Mouse (Mus musculus): ENCODE results near the gene Zfp706. TPM values are rescaled to one million over a fixed set of nuclear protein-coding genes. Genes with fewer than 3 reads are reported as not detected.

Gene Zfp706
- polyA plus RNA-seq, 1 experiment, result 184 TPM

DNA sequence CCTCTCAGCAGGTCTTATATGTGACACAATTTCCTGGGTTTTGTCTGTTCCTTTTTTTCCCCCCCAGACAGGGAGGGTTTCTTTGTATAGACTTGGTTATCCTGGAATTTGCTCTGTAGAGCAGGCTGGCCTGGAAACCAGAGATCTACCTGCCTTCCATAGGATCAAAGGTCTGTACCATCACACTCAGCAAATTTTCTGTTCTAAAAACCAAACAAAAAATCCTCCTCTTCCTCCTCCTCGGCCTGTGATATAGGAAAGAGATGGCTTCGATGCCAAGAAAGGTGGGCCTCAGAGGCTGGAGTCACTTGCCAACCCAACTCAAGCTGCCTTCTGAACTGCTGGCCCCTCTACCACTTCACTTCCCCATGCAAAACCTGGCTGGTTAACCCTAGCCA is 18.9 kb downstream of the Zfp706 start:
- TF ChIP-seq MAX (IDR thresholded peaks at IDR 0.05), result no peak
- no peak for TF ChIP-seq CTCF (IDR thresholded peaks at IDR 0.05; ENCODE audit: control insufficient read depth, insufficient read depth, insufficient read length)
- no peak for TF ChIP-seq FOSL1 (IDR thresholded peaks at IDR 0.05; ENCODE audit: insufficient read depth, low read length, poor library complexity, severe bottlenecking)
- H3K27me3 ChIP-seq (ENCODE audit: control insufficient read depth, insufficient read depth, insufficient read length), result no peaks in the 10 kb centered on the region
- H3K36me3 ChIP-seq (ENCODE audit: control insufficient read depth, insufficient read depth), result peaks cover 35% of the 10 kb centered on the region
- no peaks in the 10 kb centered on the region for H3K79me3 ChIP-seq (ENCODE audit: low read depth)
- no peak overlapping the region for H3K4me3 ChIP-seq (ENCODE audit: insufficient read depth, poor library complexity, severe bottlenecking)
- H3K79me2 ChIP-seq (ENCODE audit: control insufficient read depth, insufficient read depth), result no peaks in the 10 kb centered on the region
- no peak overlapping the region for H3ac ChIP-seq (ENCODE audit: control insufficient read depth, insufficient read length, low read depth)

DNA sequence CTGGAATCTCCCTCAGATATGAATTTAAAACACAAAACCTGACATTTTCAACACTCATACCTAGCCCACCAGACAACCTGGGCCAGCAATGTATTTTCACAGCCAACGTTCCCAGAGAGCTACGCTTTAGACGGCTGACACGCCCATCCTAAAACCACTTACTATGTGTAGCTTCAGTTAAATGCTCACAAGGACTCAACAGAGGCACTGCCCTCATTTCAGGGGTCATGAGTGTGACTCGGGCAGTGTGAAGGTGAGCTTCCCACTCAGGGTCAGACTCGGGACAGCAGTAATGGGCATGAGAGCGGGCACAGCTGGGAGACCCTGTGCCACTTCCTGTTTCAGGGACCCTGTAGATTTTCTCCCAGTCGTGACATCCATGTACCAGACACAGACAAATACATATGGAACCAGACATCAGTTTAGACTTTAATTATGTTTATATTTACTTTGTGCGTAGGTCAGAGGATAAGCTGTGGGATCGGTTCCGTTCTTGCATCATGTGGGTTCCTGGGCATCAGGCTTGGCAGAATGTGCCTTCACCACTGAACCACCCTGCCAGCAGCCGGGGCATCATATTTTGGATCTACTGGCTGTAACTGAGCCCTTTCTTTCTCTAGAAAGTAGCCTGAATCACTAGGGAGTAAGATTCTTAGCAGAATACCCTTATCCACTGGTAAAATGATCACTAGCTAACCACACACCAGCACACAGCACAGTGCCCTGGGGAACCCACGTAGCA is 19.4 kb downstream of the Zfp706 start:
- no peaks in the 10 kb centered on the region for H3K79me2 ChIP-seq (ENCODE audit: control insufficient read depth, insufficient read depth)
- TF ChIP-seq CEBPB (IDR thresholded peaks at IDR 0.05; ENCODE audit: low read depth) (no peak), CTCF (IDR thresholded peaks at IDR 0.05; ENCODE audit: control insufficient read depth, insufficient read depth, insufficient read length) (no peak), USF1 (IDR thresholded peaks at IDR 0.05; ENCODE audit: low read depth) (no peak), MYOD1 (IDR thresholded peaks at IDR 0.05; ENCODE audit: control insufficient read depth, insufficient read length, low read depth) (no peak), FOSL1 (IDR thresholded peaks at IDR 0.05; ENCODE audit: insufficient read depth, low read length, poor library complexity, severe bottlenecking) (no peak), MAX (IDR thresholded peaks at IDR 0.05) (no peak), MYOG (IDR thresholded peaks at IDR 0.05; ENCODE audit: control insufficient read depth, extremely low read depth, insufficient read length) (no peak)
- no peak overlapping the region for H3ac ChIP-seq (ENCODE audit: control insufficient read depth, insufficient read length, low read depth)
- H3K4me3 ChIP-seq (ENCODE audit: insufficient read depth, poor library complexity, severe bottlenecking), result no peak overlapping the region
- H3K36me3 ChIP-seq (ENCODE audit: control insufficient read depth, insufficient read depth), result peaks cover 29% of the 10 kb centered on the region
- no peaks in the 10 kb centered on the region for H3K79me3 ChIP-seq (ENCODE audit: low read depth)
- H3K27me3 ChIP-seq (ENCODE audit: control insufficient read depth, insufficient read depth, insufficient read length), result no peaks in the 10 kb centered on the region

DNA sequence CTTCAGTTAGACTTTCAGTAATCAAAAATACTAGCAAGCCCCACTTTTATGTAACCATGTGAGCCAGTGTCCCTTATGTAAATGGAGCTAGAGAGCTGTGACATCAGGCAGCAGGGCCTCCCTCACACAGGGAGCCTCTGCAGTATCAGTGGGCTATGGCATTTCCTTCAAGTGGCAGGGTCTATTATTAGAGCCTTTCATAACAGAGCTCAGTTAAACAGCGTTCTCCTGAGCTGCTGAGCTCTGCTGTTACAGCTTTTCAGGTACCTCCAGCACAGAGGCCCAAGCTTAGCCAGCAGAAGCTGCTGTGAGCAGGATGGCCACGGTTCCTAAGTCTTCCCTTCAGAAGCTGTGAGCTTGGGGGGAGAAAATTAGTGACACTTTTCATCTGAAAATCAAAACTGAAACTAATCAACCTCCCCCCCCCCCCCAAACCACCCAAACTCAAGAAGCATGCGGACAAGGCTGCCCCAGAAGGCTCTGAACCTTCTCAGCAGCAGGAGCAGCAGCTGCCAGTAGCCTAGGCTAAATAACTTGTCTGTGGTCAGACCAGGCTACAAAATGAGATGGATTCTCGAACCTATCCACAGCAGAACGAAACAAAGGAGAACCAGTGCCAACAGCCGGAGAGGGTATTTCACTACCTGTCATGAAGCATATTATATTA is 20.2 kb downstream of the Zfp706 start:
- H3K79me3 ChIP-seq (ENCODE audit: low read depth), result no peaks in the 10 kb centered on the region
- TF ChIP-seq CTCF (IDR thresholded peaks at IDR 0.05; ENCODE audit: control insufficient read depth, insufficient read depth, insufficient read length), result no peak
- no peak for TF ChIP-seq MAX (IDR thresholded peaks at IDR 0.05)
- no peak for TF ChIP-seq USF1 (IDR thresholded peaks at IDR 0.05; ENCODE audit: low read depth)
- no peak for TF ChIP-seq CEBPB (IDR thresholded peaks at IDR 0.05; ENCODE audit: low read depth)
- no peak for TF ChIP-seq FOSL1 (IDR thresholded peaks at IDR 0.05; ENCODE audit: insufficient read depth, low read length, poor library complexity, severe bottlenecking)
- TF ChIP-seq MYOG (IDR thresholded peaks at IDR 0.05; ENCODE audit: control insufficient read depth, extremely low read depth, insufficient read length), result no peak
- no peak for TF ChIP-seq MYOD1 (IDR thresholded peaks at IDR 0.05; ENCODE audit: control insufficient read depth, insufficient read length, low read depth)
- H3K27me3 ChIP-seq (ENCODE audit: control insufficient read depth, insufficient read depth, insufficient read length), result no peaks in the 10 kb centered on the region
- H3K79me2 ChIP-seq (ENCODE audit: control insufficient read depth, insufficient read depth), result no peaks in the 10 kb centered on the region
- no peak overlapping the region for H3ac ChIP-seq (ENCODE audit: control insufficient read depth, insufficient read length, low read depth)
- H3K4me3 ChIP-seq (ENCODE audit: insufficient read depth, poor library complexity, severe bottlenecking), result no peak overlapping the region
- peaks cover 21% of the 10 kb centered on the region for H3K36me3 ChIP-seq (ENCODE audit: control insufficient read depth, insufficient read depth)

DNA sequence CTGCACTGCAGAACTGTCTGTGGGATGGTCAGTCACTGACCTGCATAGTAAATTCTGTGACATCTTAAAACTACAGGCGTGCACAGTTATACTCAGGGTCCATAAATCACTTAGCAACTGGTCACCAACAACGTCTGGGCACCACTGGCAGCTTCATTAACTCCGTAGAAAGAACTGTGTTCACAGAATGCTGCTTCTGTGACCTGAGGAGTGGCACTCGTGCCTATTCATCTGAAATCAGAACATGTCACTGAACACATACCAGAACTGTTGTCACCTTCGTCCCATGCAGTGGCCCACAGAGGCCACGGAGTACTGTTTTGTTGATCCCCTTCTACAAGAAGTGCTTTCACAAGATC is 22.0 kb downstream of the Zfp706 start:
- no peaks in the 10 kb centered on the region for H3K79me3 ChIP-seq (ENCODE audit: low read depth)
- H3K79me2 ChIP-seq (ENCODE audit: control insufficient read depth, insufficient read depth), result no peaks in the 10 kb centered on the region
- H3ac ChIP-seq (ENCODE audit: control insufficient read depth, insufficient read length, low read depth), result no peak overlapping the region
- TF ChIP-seq CTCF (IDR thresholded peaks at IDR 0.05; ENCODE audit: control insufficient read depth, insufficient read depth, insufficient read length) (no peak), MYOG (IDR thresholded peaks at IDR 0.05; ENCODE audit: control insufficient read depth, extremely low read depth, insufficient read length) (no peak), USF1 (IDR thresholded peaks at IDR 0.05; ENCODE audit: low read depth) (no peak), FOSL1 (IDR thresholded peaks at IDR 0.05; ENCODE audit: insufficient read depth, low read length, poor library complexity, severe bottlenecking) (no peak), CEBPB (IDR thresholded peaks at IDR 0.05; ENCODE audit: low read depth) (no peak), MYOD1 (IDR thresholded peaks at IDR 0.05; ENCODE audit: control insufficient read depth, insufficient read length, low read depth) (no peak), MAX (IDR thresholded peaks at IDR 0.05) (no peak)
- H3K36me3 ChIP-seq (ENCODE audit: control insufficient read depth, insufficient read depth), result peaks cover 4% of the 10 kb centered on the region
- H3K27me3 ChIP-seq (ENCODE audit: control insufficient read depth, insufficient read depth, insufficient read length), result no peaks in the 10 kb centered on the region
- H3K4me3 ChIP-seq (ENCODE audit: insufficient read depth, poor library complexity, severe bottlenecking), result no peak overlapping the region

GRCm38 (mm10) chr15:36984921-36985566 is 22.5 kb downstream of the Zfp706 start:
- Histone ChIP-seq H3K79me3 (ENCODE audit: low read depth) (no peaks in the 10 kb centered on the region), H3K4me3 (ENCODE audit: insufficient read depth, poor library complexity, severe bottlenecking) (no peak overlapping the region), H3K27me3 (ENCODE audit: control insufficient read depth, insufficient read depth, insufficient read length) (no peaks in the 10 kb centered on the region), H3K36me3 (ENCODE audit: control insufficient read depth, insufficient read depth) (no peaks in the 10 kb centered on the region), H3ac (ENCODE audit: control insufficient read depth, insufficient read length, low read depth) (no peak overlapping the region), H3K79me2 (ENCODE audit: control insufficient read depth, insufficient read depth) (no peaks in the 10 kb centered on the region)
- TF ChIP-seq MYOD1 (IDR thresholded peaks at IDR 0.05; ENCODE audit: control insufficient read depth, insufficient read length, low read depth) (no peak), USF1 (IDR thresholded peaks at IDR 0.05; ENCODE audit: low read depth) (no peak), FOSL1 (IDR thresholded peaks at IDR 0.05; ENCODE audit: insufficient read depth, low read length, poor library complexity, severe bottlenecking) (no peak), CTCF (IDR thresholded peaks at IDR 0.05; ENCODE audit: control insufficient read depth, insufficient read depth, insufficient read length) (no peak), MAX (IDR thresholded peaks at IDR 0.05) (no peak), CEBPB (IDR thresholded peaks at IDR 0.05; ENCODE audit: low read depth) (no peak), MYOG (IDR thresholded peaks at IDR 0.05; ENCODE audit: control insufficient read depth, extremely low read depth, insufficient read length) (no peak)

All from C2C12 (cell line).